Mouse (Mus musculus) thymus, adult 2 months (tissue): ENCODE measurements around the gene 4930579G24Rik.

Experiments
- CTCF ChIP-seq: fragments of 200-500 bp; IDR thresholded peaks from 2 replicates; pipeline ENCODE4 v1.5.1; 2012; ENCODE audit warnings: mild to moderate bottlenecking, control low read depth, low read length, moderate library complexity, borderline replicate concordance; ENCODE audit not compliant: control insufficient read depth, poor library complexity, insufficient read depth; ENCODE audit errors: extremely low read depth
- POLR2A ChIP-seq: fragments of 200-500 bp; IDR thresholded peaks from 2 replicates; pipeline ENCODE4 v1.6.1; 2012; ENCODE audit warnings: mild to moderate bottlenecking, low read length, control low read depth, moderate library complexity; ENCODE audit not compliant: control insufficient read depth, poor library complexity, insufficient read depth; ENCODE audit errors: extremely low read depth

DNA sequence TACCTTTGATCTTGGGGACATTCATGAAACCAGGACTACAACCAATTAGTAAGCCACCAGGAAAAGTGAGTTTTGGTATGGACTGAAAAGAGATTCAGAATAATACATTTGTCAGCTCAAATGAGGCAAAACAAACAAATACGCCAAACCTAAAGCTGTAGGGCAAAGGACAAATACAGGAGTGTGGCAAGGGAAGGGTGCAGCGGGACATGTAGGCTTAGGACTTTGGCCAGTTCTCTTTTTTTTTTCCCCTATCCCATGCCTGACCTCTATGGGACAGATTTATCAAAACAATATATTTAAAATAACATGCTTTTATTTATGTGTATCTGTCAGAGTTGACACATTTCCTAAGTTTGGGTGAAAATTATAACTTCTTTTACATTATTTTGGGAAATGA is 19.0 kb upstream of the 4930579G24Rik start:
- TF ChIP-seq CTCF (no peak), POLR2A (no peak)
